Mouse (Mus musculus): ENCODE data around the gene Phf3. TPM values are rescaled to one million over a fixed set of nuclear protein-coding genes. Genes with fewer than 3 reads are reported as not detected.

Phf3 gene
- total RNA-seq, 2 experiments from 2014 or later = 40.9 to 41.1 TPM

DNA sequence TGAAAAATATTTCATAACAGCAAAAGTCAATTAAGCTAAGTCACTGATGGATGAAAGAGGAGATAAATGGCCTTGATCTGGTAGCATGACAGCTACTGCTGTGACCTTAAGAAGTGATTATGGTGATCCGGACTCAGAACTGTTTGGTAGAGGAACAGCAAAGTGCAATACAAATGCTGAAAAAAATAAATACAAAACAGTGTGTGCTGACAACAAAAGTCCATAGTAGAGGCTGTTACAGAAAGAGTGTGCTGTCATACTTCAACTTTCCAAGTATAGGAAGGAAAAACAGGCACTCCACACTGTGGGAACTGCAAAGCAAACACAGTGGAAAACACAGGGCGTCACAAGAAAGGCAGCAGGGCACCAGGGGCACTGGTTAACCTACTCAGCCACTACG is 34.1 kb downstream of the Phf3 start:
- intact Hi-C loops (cut with DNase I) = no loop called here
- no peak for DNase-seq

DNA sequence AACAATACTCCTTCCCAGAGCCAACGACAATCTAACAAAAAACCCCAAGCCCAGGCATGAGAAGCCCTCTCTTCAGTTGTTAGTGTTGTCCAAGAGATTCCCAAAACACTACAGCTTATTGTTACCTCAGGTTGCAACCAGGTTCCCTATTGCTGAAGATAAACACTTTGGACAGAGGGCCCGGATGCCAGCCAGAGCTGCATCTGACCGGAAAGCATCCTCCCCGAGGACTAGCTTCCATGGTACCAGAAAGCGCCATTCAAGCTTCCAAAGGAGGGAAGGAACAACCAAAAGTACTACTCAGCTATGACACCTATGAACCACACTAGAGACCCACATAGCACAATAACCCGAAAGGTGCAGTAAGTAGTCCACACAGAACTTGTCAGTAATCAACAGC is 38.2 kb downstream of the Phf3 start:
- intact Hi-C loops (cut with DNase I) = no loop called here
- DNase-seq = no peak

DNA sequence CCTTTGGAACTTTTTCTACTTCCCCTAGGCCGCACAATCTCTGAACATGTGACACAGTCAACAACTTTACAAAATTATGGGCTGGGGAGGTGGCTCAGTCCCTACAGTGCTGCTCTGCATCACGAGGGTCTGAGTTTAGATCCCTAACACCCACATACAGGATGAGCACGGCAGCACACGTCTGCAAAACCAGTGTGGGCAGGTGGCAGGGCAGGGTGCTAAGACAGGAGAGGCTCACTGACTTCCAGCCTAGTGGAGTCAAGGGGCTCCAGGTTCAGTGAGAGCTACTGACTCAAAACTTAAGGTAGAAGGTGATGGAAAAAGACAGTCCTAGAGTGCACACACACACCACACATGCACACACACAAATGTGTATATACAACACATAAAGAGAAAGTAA is 40.9 kb downstream of the Phf3 start:
- intact Hi-C loops (cut with DNase I) = no loop called here
- no peak for DNase-seq

DNA sequence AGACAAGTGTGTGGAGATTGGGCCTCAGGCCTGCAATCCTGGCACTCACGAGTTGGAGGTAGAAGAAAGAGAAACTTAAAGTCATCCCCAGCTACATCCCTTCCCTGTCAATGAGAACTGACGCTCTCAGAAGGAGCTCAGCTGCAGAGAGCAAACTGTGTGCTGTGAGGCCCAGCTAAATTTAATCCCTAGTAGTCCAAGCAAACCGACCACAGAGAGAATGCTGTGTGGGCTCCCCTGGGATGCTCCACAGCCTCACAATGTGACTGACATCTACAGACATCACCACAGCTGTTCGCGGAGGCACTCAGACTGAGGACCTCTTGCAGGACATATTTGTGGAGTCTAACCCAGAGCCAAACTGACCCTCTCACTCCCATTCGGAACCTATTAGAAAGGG is 54.3 kb downstream of the Phf3 start:
- intact Hi-C loops (cut with DNase I) = no loop called here
- DNase-seq = no peak

DNA sequence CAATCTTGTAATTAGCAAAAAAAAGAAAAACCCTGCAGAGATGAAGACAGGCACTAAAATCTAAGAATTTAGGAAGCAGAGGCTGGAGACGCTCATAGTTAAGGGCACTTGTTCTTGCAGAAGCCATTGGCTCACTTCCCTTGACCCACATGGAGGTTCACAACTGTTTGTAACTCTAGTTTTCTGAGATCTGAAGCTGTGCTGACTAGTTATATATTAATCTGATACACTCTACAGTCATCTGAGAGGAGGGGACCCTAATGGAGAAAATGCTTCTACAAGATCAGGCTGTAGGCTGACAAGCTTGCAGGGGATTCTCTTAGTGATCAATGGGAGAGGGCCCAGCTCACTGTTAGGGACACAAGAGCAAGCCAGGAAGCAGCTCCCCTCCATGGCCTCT is 58.1 kb downstream of the Phf3 start:
- intact Hi-C loops (cut with DNase I) = no loop called here
- no peak for DNase-seq

DNA sequence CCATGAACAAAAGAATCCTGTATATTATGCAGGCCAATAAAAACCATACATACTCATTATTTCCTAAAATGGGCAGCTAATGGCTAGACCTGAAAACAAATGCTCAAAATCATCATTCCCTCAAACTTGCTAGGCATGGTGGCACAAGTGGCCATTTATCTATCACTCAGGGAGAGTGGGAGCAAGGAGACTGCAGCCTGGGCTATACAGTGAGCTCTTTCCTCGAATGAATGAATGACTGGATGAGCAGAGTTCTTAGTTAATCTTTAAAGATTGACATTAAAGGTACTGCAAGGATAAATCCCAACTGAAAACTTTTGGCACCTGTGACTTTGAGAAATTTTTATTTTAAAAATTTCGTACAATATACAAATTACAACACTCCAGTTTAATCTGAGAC is 58.7 kb downstream of the Phf3 start:
- intact Hi-C loops (cut with DNase I) = no loop called here
- no peak for DNase-seq

DNA sequence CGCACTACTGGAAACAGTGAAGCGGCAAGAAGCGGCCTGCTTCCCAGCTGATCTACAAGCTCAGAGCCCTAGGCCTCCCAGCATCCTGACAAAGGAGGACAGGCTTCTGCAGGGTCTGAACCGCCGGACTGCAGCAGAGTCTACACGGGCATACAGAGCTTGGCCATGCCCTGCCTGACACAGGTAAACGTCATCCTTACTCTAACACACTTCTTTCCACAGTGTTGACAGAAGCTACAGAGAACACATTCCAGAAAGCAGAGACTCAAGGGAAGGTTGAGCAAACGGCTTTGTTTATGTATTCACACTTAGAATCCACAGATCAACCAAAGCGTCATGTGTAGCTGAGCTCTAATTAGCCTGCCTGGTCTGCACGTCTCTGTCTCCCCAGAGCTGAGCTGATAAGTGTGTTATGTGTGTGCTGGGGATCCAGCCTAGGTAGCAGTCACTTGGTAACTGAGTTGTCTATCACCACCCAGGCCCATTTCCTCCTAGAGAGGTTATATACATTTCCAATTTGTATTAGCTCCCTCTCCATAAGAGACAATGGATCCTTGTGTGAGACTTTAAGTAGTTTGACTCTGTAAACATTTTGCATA is 65.5 kb downstream of the Phf3 start:
- no peak for DNase-seq
- intact Hi-C loops (cut with DNase I) = no loop called here

DNA sequence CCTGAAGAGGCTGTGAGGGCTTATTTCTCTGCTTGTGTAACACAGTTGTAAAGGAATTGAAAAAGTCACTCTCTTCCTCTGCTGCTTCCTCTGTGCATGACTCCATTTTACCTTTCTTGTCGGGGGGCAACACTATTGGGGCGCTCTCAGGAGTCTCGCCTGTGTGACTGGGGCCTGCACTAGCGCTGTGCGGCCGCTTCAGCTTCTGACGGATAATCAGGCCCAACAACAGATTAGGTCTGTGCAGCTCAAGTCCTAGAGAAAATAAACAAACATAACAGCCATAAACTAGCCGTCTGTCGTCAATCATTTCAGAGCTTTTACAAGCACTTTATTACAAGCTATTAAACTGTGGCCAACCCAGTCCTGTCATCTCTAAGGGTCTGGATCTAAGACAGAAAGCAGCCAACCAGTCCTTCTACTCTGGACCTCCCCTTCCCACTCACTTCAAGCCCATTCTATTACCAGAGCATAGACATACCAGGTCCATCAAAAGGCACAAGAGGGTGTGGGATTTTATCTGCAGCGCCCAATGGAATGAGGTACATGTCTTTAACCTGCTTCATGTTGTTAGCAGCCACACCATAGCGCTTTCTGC is 67.9 kb downstream of the Phf3 start:
- no peak for DNase-seq
- intact Hi-C loops (cut with DNase I) = no loop called here

DNA sequence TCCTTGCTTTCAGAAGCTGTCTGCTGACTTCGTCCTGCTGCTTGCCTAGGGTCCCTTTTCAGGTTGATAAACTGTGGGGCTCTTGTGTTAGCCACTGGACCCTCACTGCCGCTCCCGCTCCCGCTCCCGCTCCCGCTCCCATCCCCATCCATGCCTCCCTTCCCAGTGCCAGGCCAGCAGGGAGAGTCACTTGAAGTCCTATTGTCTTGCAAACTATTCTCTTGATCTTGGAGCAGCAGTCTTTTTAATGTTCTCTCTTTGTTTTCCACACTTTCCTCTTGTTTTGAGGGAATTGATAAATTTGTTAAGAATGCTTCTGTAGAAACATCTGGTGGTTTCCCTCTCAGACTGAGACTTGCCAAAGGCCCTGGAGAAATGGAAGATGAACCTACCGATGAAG is 68.8 kb downstream of the Phf3 start:
- intact Hi-C loops (cut with DNase I) = no loop called here
- no peak for DNase-seq

DNA sequence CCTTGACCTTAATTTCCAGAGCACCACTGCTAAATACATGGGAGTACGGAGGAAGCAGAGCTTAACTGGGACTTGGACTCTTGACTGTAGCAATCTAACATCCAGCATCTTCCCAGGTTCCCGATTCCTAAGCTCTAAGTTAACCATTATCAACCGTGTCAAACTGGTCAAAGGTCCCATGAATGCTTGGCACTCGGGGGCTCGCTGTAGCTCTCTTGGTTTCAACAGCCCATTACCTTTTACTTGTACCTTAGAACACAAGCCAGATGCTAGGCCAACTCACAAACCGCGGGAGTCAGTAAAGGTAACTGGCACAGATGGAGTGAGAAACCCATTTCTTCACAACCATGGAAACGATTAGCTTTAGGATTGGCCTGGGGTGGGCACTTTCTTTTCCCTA is 71.8 kb downstream of the Phf3 start:
- intact Hi-C loops (cut with DNase I) = no loop called here
- no peak for DNase-seq

DNA sequence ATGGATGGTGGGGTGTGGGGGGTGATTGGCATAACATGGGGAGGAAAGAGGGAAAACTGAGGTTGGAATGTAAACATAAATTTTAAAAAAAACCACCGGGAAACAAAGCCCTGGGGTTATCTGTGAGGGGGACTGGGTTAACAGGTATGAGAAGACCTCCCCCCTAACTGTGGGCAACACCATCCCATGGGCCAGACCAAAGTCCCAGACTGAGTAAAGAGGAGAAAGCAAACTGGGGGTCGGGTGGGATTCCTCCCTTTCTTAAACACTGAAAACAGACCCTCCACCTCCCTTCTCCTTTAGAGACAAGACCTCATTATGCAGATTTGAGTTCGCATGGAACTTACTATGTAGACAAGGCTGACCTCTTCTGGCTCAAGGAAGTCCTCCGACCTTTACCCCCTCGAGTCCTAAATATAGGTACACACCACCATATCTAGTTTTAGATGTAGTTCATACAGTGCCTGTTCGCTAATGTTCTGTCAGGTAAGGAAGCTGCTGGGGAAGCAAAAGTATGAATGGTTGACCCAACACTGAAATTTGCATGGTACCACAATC is 74.4 kb downstream of the Phf3 start:
- intact Hi-C loops (cut with DNase I) = no loop called here

DNA sequence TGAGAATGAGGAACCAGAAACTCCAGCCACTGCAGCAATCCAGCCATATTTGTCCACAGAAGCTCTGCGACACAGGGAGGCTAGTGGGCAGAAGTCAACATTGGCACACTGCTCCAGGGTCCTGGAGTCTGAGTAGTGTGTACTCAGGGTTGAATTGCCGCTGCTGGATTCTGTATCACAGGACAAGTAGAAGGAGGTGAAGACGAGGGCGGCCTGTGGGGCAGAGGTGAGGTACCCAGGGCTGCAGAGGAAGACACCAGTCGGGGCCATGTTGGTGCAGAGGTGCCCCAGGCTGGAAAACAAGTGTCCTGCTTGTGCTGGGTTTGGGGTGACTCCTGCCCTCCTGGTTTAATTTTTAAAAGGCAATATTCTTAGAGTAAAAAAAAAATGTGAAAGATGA is 79.1 kb downstream of the Phf3 start:
- intact Hi-C loops (cut with DNase I) = no loop called here

More for the DNA sequence above, 74.4 kb downstream of the Phf3 start:
- DNase-seq = no peak

DNA sequence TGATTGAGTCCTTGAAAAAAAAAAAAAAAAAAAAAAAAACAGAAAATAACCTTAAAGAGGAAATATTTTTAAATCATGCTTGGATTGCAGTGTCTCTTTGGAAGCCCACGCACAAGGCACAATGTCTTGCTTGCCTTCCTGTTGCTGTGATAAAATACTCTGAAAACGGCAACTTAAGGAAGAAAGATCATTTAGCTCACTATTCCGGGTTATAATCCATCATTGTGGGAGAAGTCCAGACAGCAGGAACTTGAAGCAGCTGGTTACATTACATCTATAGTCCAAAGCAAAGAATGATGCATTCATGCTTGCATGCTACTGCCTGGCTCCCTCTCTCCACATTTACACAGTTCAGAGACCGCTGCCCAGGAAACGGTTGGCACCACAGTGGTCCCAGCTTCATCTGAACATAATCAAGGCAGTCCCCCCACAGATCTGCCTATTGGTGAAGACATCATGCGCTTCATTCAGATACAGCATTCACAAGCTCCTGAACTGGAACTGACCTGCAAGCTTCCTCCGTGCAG is 80.3 kb downstream of the Phf3 start:
- intact Hi-C loops (cut with DNase I) = no loop called here
- DNase-seq = no peak

More for the DNA sequence above, 79.1 kb downstream of the Phf3 start:
- DNase-seq = no peak

DNA sequence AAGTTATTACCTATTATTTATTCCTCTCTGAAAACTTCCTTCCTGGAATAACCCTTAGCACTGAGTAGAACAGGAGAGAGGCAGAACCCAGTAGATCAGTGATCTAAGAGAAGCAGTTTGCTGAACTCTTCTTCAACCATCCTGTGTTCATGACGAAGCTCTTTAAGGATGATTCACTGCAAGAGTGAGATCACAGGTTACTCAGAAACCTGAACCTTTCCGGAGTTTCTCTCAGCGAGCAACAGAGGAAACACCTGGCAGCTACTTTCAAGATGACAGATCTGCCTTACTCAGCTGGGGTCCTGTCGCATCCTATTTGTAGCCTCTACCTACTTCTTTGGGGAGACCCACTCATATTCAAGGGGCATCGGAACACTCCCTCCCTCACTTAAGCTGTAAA is 80.8 kb downstream of the Phf3 start:
- intact Hi-C loops (cut with DNase I) = no loop called here
- no peak for DNase-seq

DNA sequence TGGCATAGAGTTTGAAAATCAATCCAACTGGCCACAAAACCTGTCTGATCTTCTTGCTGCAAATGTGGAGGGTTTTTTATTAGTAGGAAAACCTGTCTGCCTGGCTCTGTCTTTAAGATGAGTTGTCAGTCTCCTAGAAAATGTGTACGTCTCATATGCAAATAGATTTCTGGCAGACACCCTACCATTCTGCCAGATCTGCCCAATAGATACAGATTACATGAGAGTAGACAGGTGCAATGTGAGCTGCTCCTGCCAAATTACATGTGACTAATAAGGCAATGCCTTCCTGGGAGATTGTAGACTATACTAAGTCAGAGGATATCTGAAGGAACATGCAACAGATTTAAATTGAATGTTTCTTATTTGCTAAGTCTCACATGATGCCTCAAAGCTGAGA is 83.5 kb downstream of the Phf3 start:
- DNase-seq = no peak
- intact Hi-C loops (cut with DNase I) = no loop called here

DNA sequence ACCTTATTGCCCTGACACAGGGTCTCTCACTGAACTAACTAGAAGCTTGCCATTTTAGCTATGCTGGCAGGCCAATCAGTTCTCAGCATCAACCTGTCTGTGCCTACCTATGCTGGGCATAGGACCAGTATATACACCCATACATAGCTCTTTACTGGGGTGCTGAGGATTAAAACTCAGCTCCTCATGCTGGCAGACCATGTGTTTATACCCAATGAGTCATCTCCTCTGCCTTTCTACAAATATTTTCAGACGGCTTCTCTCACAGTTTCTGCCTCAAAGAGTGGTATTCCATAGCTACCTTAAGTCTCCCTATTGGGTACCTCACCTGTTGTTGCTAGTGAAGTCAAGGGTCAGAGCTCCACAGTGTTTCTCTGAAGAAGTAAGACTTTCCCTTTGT is 84.0 kb downstream of the Phf3 start:
- intact Hi-C loops (cut with DNase I) = no loop called here

DNA sequence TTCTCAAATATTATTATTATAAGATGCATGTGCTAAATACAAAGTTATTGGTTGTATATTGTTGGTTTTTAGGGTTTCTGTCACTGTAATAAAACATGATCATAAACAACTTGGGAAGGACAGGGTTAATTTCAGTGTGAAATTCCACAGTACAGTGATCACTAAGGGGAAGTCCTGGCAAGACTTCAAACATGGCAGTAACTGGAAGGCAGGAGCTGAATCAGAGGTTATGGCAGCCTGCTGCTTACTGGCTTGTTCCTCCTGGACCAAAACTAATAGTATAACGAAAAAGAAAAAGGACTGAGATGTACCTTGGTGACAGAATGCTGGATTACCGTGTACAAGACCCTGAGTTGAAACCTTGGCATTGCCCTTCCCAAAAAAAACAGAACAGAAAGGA is 84.7 kb downstream of the Phf3 start:
- intact Hi-C loops (cut with DNase I) = no loop called here
- DNase-seq = peak in 1 of 2 experiments; percentile 30

More for the DNA sequence above, 84.0 kb downstream of the Phf3 start:
- no peak for DNase-seq

DNA sequence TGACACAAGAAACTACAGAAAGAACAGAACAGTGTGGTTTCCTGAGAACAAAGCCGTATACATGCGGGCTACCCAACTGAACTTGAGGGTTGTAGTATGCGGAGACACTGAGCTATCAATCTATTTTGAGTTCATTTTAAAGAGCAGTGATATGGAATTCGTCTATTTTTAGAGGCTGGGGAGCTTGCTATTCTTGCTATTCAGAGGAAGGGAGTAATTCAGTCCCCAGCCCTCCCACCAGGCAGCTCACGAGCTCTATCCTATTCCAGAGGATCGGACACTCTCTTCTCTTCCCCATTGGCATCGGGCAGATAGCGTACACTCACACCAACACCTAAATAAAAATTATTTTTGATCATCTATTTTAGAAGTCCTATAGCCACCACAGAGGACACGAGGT is 87.1 kb downstream of the Phf3 start:
- peak; percentile 10 to 15 for DNase-seq
- intact Hi-C loops (cut with DNase I) = no loop called here

DNA sequence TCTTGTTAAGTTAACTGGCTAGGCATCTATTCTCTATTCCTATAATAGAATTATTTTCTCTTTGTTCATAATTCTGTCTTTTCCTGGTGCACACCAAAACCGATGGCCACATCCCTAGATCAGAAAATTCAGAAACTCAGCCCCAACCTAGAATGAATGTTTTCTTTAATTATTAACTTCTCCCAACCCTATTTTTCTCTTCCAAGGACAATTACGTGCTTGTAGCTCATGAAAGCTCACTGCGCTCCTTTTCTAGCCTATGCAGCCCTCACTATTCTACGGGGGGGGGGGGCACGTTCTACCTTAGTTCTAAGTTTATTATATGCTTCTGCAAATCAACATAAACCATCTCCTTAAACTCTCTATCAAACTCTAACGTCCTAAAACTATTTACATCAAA is 90.0 kb downstream of the Phf3 start:
- intact Hi-C loops (cut with DNase I) = no loop called here
- no peak for DNase-seq

DNA sequence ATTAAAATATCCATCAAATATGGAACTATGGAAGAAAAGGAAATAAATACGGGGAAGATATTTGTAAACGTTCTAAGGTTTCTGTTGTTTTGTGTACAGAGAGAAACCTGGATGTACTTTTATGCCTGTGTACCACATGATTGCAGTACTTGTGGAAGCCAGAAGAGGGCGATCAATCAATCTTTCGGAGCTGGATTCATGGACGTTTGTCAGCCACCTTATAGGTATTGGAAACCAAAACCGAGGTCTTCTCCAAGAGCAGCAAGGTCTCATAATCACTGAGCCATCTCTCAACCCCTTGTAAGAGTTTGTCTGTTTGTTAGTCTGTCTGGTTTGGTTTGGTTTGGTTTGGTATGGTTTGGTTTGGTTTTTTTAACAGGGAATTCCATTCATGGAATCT is 93.4 kb downstream of the Phf3 start:
- DNase-seq = peak; percentile 25 to 68
- intact Hi-C loops (cut with DNase I) = loop anchor here (2.0 kb wide), 1 partner anchor 151 kb away; no protein-coding TSS in a partner anchor

DNA sequence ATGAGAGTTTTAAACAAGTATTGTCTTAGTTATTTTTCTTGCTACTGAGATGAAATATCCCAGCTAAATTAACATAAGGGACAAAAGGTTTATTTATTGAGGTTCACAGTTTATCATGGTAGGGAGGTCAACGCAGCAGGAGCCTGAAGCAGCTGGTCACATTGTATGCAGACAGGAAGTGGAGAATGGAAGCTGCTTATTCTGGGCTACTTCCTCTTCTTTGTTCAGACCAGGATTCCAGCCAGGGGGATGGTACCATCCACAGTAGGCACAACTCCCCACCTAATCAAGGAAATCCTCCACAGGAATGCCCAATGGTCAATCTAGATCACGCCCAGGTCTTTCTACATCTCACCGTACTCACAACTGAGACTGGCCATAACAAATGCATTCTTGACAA is 94.2 kb downstream of the Phf3 start:
- intact Hi-C loops (cut with DNase I) = loop anchor here (5.0 kb wide), 2 partner anchors 93 to 168 kb away; partner anchors contain the start of gene Phf3
- no peak for DNase-seq

DNA sequence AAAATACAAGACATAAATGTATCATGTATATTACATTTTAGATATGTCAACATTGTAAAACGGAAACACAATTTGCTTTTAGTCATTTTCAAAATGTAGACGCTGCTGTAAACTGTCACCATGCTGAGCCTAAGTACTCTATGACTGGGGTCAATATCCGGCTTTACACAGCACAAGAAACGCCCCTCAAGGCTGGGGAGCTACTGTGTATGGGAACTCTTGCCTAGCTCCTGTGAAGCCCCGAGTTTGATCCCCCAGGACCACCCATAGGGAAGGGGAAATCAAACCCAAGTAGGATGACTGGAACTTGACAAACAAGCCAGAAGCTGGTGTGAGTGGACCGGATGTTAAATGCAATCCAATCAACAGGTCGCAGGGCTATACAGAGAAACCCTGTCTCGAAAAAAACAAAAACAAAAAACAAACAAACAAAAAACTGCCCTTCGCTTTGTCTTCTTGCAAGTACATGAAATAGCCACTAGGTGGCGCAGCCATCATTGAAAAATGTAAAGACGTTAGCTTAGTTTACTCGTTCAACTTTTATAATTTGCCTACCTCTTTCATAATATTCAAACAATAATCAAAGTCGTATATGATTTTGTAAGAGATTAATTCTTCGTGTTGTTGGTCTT is 95.2 kb downstream of the Phf3 start:
- intact Hi-C loops (cut with DNase I) = loop anchor here (1.0 to 5.0 kb wide), 3 partner anchors 94 to 376 kb away; partner anchors contain the start of gene Phf3

More for the DNA sequence above, 95.2 kb downstream of the Phf3 start:
- DNase-seq = peak; percentile 23 to 51

Data from heart, postnatal 10 days (tissue).